Mouse (Mus musculus) MEL (cell line): ENCODE data around the gene Epb41. TPM values are rescaled to one million over a fixed set of nuclear protein-coding genes. Genes with fewer than 3 reads are reported as not detected.

Experiments
- DNase-seq: peaks from one replicate; pipeline ENCODE4 v3.0.0; 2011; ENCODE audit warnings: low read depth, low spot score
- H3K27ac ChIP-seq: 2 replicates; pipeline ENCODE4 v1.5.1; 2012; ENCODE audit warnings: low read depth, mild to moderate bottlenecking, control low read depth, low read length, moderate library complexity; ENCODE audit not compliant: control insufficient read depth
- H3K27me3 ChIP-seq, 2 experiments: fragments of 150-350 bp in 1 of 2; sonication (generic) in 1 of 2; 2 replicates each; pipeline ENCODE4 v1.6.1; 2012; ENCODE audit warnings: low read length in 2 of 2, mild to moderate bottlenecking in 2 of 2, improper control_type of control experiment in 1 of 2, moderate library complexity in 1 of 2; ENCODE audit not compliant: insufficient read depth in 2 of 2, control insufficient read depth in 1 of 2
- H3K36me3 ChIP-seq, 2 experiments: 2 replicates each; pipeline ENCODE4 v1.6.1; 2012 to 2014; ENCODE audit warnings: low read length in 2 of 2, improper control_type of control experiment in 1 of 2, inconsistent platforms in 1 of 2, mild to moderate bottlenecking in 1 of 2; ENCODE audit not compliant: insufficient read depth in 2 of 2, control insufficient read depth in 1 of 2
- H3K4me1 ChIP-seq, 2 experiments: fragments of 150-350 bp in 1 of 2; sonication (generic) in 1 of 2; 2 replicates each; pipeline ENCODE4 v1.6.1; 2012; ENCODE audit warnings: low read length in 2 of 2, improper control_type of control experiment in 1 of 2, mild to moderate bottlenecking in 1 of 2; ENCODE audit not compliant: insufficient read depth in 2 of 2, control insufficient read depth in 1 of 2
- H3K4me3 ChIP-seq, 2 experiments: fragments of 150-350 bp in 1 of 2; sonication (generic) in 1 of 2; 2 replicates each; pipeline ENCODE4 v1.5.1; 2012; ENCODE audit warnings: low read depth in 2 of 2, low read length in 2 of 2, mild to moderate bottlenecking in 2 of 2, moderate library complexity in 2 of 2, control low read depth in 1 of 2, improper control_type of control experiment in 1 of 2; ENCODE audit not compliant: control insufficient read depth in 1 of 2, insufficient read depth in 1 of 2
- H3K79me2 ChIP-seq: 2 replicates; pipeline ENCODE4 v1.6.1; 2012; ENCODE audit warnings: mild to moderate bottlenecking, low read length, moderate library complexity; ENCODE audit not compliant: control insufficient read depth, poor library complexity, insufficient read depth
- H3K9ac ChIP-seq: 2 replicates; pipeline ENCODE4 v1.6.1; 2012; ENCODE audit warnings: low read depth, mild to moderate bottlenecking, control low read depth, low read length, moderate library complexity; ENCODE audit not compliant: control insufficient read depth, poor library complexity, severe bottlenecking
- H3K9me3 ChIP-seq: fragments of 150-350 bp; sonication (generic); replicated peaks from 2 replicates; pipeline ENCODE4 v1.6.1; 2012; ENCODE audit warnings: mild to moderate bottlenecking, low read length, improper control_type of control experiment, moderate library complexity; ENCODE audit not compliant: insufficient read depth
- BHLHE40 ChIP-seq: IDR thresholded peaks from 2 replicates; pipeline ENCODE4 v1.6.1; 2012; ENCODE audit warnings: low read depth, mild to moderate bottlenecking, inconsistent platforms, low read length, improper control_type of control experiment, borderline replicate concordance
- CHD1 ChIP-seq: IDR thresholded peaks from 2 replicates; pipeline ENCODE4 v1.6.1; 2012; ENCODE audit warnings: low read depth, mild to moderate bottlenecking, inconsistent platforms, low read length, improper control_type of control experiment
- CHD2 ChIP-seq: IDR thresholded peaks from 2 replicates; pipeline ENCODE4 v1.6.1; 2011; ENCODE audit warnings: low read length, improper control_type of control experiment
- CTCF ChIP-seq, 3 experiments: IDR thresholded peaks in 2 of 3; conservative IDR thresholded peaks in 1 of 3; 2 replicates each; pipeline ENCODE4 v1.5.1; 2011 to 2012; ENCODE audit warnings: low read length in 3 of 3, low read depth in 2 of 3, mild to moderate bottlenecking in 2 of 3, improper control_type of control experiment in 1 of 3, inconsistent platforms in 1 of 3, mixed read lengths in 1 of 3, moderate library complexity in 1 of 3; ENCODE audit not compliant: control insufficient read depth in 1 of 3, insufficient read depth in 1 of 3, poor library complexity in 1 of 3, severe bottlenecking in 1 of 3
- EP300 ChIP-seq, 2 experiments: IDR thresholded peaks; 2 replicates each; pipeline ENCODE4 v1.6.1; 2011; ENCODE audit warnings: improper control_type of control experiment in 2 of 2, low read length in 2 of 2, low read depth in 1 of 2, mild to moderate bottlenecking in 1 of 2
- ETS1 ChIP-seq: IDR thresholded peaks from 2 replicates; pipeline ENCODE4 v1.6.1; 2012; ENCODE audit warnings: low read depth, mild to moderate bottlenecking, inconsistent platforms, low read length, improper control_type of control experiment, moderate library complexity
- HCFC1 ChIP-seq: IDR thresholded peaks from 2 replicates; pipeline ENCODE4 v1.6.1; 2012; ENCODE audit warnings: low read depth, mild to moderate bottlenecking, inconsistent platforms, low read length, improper control_type of control experiment, moderate library complexity
- KAT2A ChIP-seq: conservative IDR thresholded peaks from 2 replicates; pipeline ENCODE4 v1.6.1; 2012; ENCODE audit warnings: low read depth, low read length, improper control_type of control experiment, inconsistent platforms
- MAX ChIP-seq: IDR thresholded peaks from 2 replicates; pipeline ENCODE4 v1.6.1; 2011; ENCODE audit warnings: low read length, improper control_type of control experiment
- MEF2A ChIP-seq: IDR thresholded peaks from 2 replicates; pipeline ENCODE4 v1.6.1; 2014; ENCODE audit warnings: low read depth, mild to moderate bottlenecking, inconsistent platforms, low read length, improper control_type of control experiment; ENCODE audit not compliant: poor library complexity, insufficient replicate concordance, severe bottlenecking; ENCODE audit errors: extremely low read depth
- MYC ChIP-seq: IDR thresholded peaks from 2 replicates; pipeline ENCODE4 v1.6.1; 2011; ENCODE audit warnings: low read depth, mild to moderate bottlenecking, low read length, improper control_type of control experiment, moderate library complexity
- NELFE ChIP-seq: IDR thresholded peaks from 2 replicates; pipeline ENCODE4 v1.6.1; 2011; ENCODE audit warnings: low read depth, low read length, improper control_type of control experiment
- NRF1 ChIP-seq: IDR thresholded peaks from 2 replicates; pipeline ENCODE4 v1.6.1; 2014; ENCODE audit warnings: low read depth, mild to moderate bottlenecking, inconsistent platforms, low read length, improper control_type of control experiment, moderate library complexity; ENCODE audit not compliant: poor library complexity, insufficient read depth, severe bottlenecking
- POLR2AphosphoS2 ChIP-seq: IDR thresholded peaks from 2 replicates; pipeline ENCODE4 v1.6.1; 2011; ENCODE audit warnings: low read length, improper control_type of control experiment
- RAD21 ChIP-seq: IDR thresholded peaks from 2 replicates; pipeline ENCODE4 v1.6.1; 2011; ENCODE audit warnings: mild to moderate bottlenecking, low read depth, low read length, improper control_type of control experiment
- SMC3 ChIP-seq: IDR thresholded peaks from 2 replicates; pipeline ENCODE4 v1.6.1; 2011; ENCODE audit warnings: low read depth, low read length, improper control_type of control experiment
- TAL1 ChIP-seq: IDR thresholded peaks from 2 replicates; pipeline ENCODE4 v1.6.1; 2012; ENCODE audit warnings: mild to moderate bottlenecking, inconsistent platforms, low read length, moderate library complexity, mixed read lengths
- USF1 ChIP-seq: IDR thresholded peaks from 2 replicates; pipeline ENCODE4 v1.6.1; 2014; ENCODE audit warnings: low read depth, mild to moderate bottlenecking, inconsistent platforms, low read length, improper control_type of control experiment, moderate library complexity
- ZMIZ1 ChIP-seq: IDR thresholded peaks from 2 replicates; pipeline ENCODE4 v1.6.1; 2012; ENCODE audit warnings: low read depth, mild to moderate bottlenecking, inconsistent platforms, low read length, improper control_type of control experiment, moderate library complexity
- polyA plus RNA-seq, 2 experiments: library from polyadenylated mRNA; stranded (reverse) in 1 of 2; unstranded in 1 of 2; fragments of >175 nt in 1 of 2; fragments of >200 nt in 1 of 2; gene quantifications; 2 replicates each; pipeline versions ENCODE4 v1.2.1 to v1.2.4; 2012; ENCODE audit warnings: low replicate concordance in 2 of 2, low read depth in 1 of 2; ENCODE audit not compliant: insufficient read length in 2 of 2, insufficient read depth in 1 of 2, missing spikeins in 1 of 2
- total RNA-seq: library from RNA; depleted of rRNA; stranded (reverse); fragments of 300-350 nt; gene quantifications from 2 replicates; pipeline ENCODE4 v1.2.3, GENCODE M21; 2012

Gene Epb41
- total and polyA plus RNA-seq, 3 experiments = 36.5 to 115 (median 44.3) TPM

GRCm38 (mm10) chr4:132048011-132048991 lies 26.8 kb downstream of the Epb41 start:
- no peak for DNase-seq
- TF ChIP-seq EP300 (IDR thresholded peaks at IDR 0.05; ENCODE audit: low read depth in 1 of 2, low read length in 2 of 2) (no peak), CHD1 (no peak), HCFC1 (no peak), CTCF (IDR thresholded peaks at IDR 0.05 in 2 of 3, conservative IDR thresholded peaks at IDR 0.05 in 1 of 3; ENCODE audit: control insufficient read depth in 1 of 3, insufficient read depth in 1 of 3, low read depth in 2 of 3, low read length in 3 of 3, poor library complexity in 1 of 3, severe bottlenecking in 1 of 3) (no peak), MYC (no peak), ZMIZ1 (no peak), MEF2A (no peak), BHLHE40 (no peak)
- peak overlapping the region; percentile 63 to 80 for H3K4me3 ChIP-seq
- peaks cover 3 to 4% of the 10 kb centered on the region in 2 experiments; a peak in 2 of 4 replicates for H3K4me1 ChIP-seq
- no peaks in the 10 kb centered on the region for H3K27me3 ChIP-seq
- H3K36me3 ChIP-seq = peaks cover 2 to 4% of the 10 kb centered on the region in 2 experiments; a peak in 3 of 4 replicates
- no peaks in the 10 kb centered on the region for H3K9me3 ChIP-seq
- H3K27ac ChIP-seq = no peak overlapping the region
- peaks cover 35% of the 10 kb centered on the region for H3K79me2 ChIP-seq
- peak overlapping the region; percentile 82 for H3K9ac ChIP-seq

- peaks cover 0 to 31% of the 10 kb centered on the region in 2 experiments; a peak in 2 of 4 replicates for H3K36me3 ChIP-seq
- H3K9ac ChIP-seq = no peak overlapping the region
- H3K79me2 ChIP-seq = peaks cover 58% of the 10 kb centered on the region
- H3K27me3 ChIP-seq = no peaks in the 10 kb centered on the region
- H3K27ac ChIP-seq = no peak overlapping the region
- no peak for DNase-seq
- H3K4me3 ChIP-seq = no peak overlapping the region
- no peaks in the 10 kb centered on the region for H3K9me3 ChIP-seq
- peaks cover 20 to 22% of the 10 kb centered on the region in 2 experiments for H3K4me1 ChIP-seq
- TF ChIP-seq USF1 = no peak
- no peak for TF ChIP-seq ETS1
- TF ChIP-seq ZMIZ1 = no peak
- TF ChIP-seq MAX = no peak
- no peak for TF ChIP-seq NELFE
- no peak for TF ChIP-seq NRF1
- no peak for TF ChIP-seq TAL1
- TF ChIP-seq SMC3 = no peak
- no peak for TF ChIP-seq POLR2AphosphoS2
- TF ChIP-seq CHD2 = no peak
- no peak for TF ChIP-seq KAT2A
- no peak for TF ChIP-seq RAD21
Measured at GRCm38 (mm10) chr4:132043726-132044125, 31.4 kb downstream of the Epb41 start.
